Mouse (Mus musculus): ENCODE measurements at regions not wholly inside any gene's neighbourhood (a gene's known extent, or its start where the extent isn't known, plus 50 kb on each side); places are given as distances from the start of the nearest gene placed in this dataset.

GRCm38 (mm10) chr16:23833042-23833423 lies 57.7 kb downstream of the Sst start:
- Histone ChIP-seq H3K4me2 (ENCODE audit: insufficient read depth, low read depth, poor library complexity, severe bottlenecking) (peak overlapping the region; percentile 37; the same call in 1 of the 2 replicates), H3K79me2 (replicated peaks; ENCODE audit: control insufficient read depth, extremely low read depth, insufficient read depth, poor library complexity, severe bottlenecking) (no peaks in the 10 kb centered on the region), H3K27ac (ENCODE audit: insufficient read depth, low read depth) (no peak overlapping the region), H3K27me3 (replicated peaks) (peaks cover 1% of the 10 kb centered on the region), H3K9ac (ENCODE audit: insufficient read depth, low read depth) (no peak overlapping the region), H3K36me3 (replicated peaks in 1 of 2; ENCODE audit: control insufficient read depth in 1 of 2, insufficient read depth in 1 of 2, low read length in 1 of 2) (no peaks in the 10 kb centered on the region), H3K9me3 (replicated peaks; ENCODE audit: low read length) (peaks cover 9% of the 10 kb centered on the region), H3K4me3 (replicated peaks in 1 of 3; ENCODE audit: low read depth in 2 of 3, low read length in 2 of 3, poor library complexity in 1 of 3) (no peak overlapping the region), H3K4me1 (ENCODE audit: control insufficient read depth in 1 of 2, insufficient read depth in 2 of 2) (no peaks in the 10 kb centered on the region; a peak in 1 of 4 replicates)
- in situ Hi-C loops (cut with MboI; ENCODE audit: low pct_ligation_motif_present, low pct_unique_long_range_greater_than_20kb, low sequenced_read_pairs) = no loop called here
- TF ChIP-seq RAD21 (IDR thresholded peaks at IDR 0.05; ENCODE audit: low read depth, low read length) = no peak
- TF ChIP-seq CTCF (conservative IDR thresholded peaks at IDR 0.05 in 1 of 2, IDR thresholded peaks at IDR 0.05 in 1 of 2; ENCODE audit: low read depth in 2 of 2, low read length in 2 of 2) = no peak
- no peak for TF ChIP-seq SIN3A (IDR thresholded peaks at IDR 0.05; ENCODE audit: low read length)
- TF ChIP-seq ZMIZ1 (IDR thresholded peaks at IDR 0.05; ENCODE audit: low read depth, low read length) = no peak
- no peak for TF ChIP-seq NRF1 (IDR thresholded peaks at IDR 0.05; ENCODE audit: low read depth, low read length)
- TF ChIP-seq HCFC1 (IDR thresholded peaks at IDR 0.05; ENCODE audit: low read depth, low read length) = no peak
- TF ChIP-seq ZC3H11A (IDR thresholded peaks at IDR 0.05; ENCODE audit: low read depth, low read length) = no peak
- no peak for TF ChIP-seq POLR2A (IDR thresholded peaks at IDR 0.05; ENCODE audit: low read depth, low read length)
- no peak for TF ChIP-seq EP300 (IDR thresholded peaks at IDR 0.05; ENCODE audit: low read length)
- TF ChIP-seq TBP (conservative IDR thresholded peaks at IDR 0.05; ENCODE audit: low read depth, low read length) = no peak
- TF ChIP-seq MAZ (IDR thresholded peaks at IDR 0.05; ENCODE audit: low read depth, low read length) = no peak
- no peak for TF ChIP-seq CHD2 (IDR thresholded peaks at IDR 0.05; ENCODE audit: low read length)
- no peak for TF ChIP-seq MAFK (IDR thresholded peaks at IDR 0.05; ENCODE audit: insufficient replicate concordance, low read length)
- TF ChIP-seq PAX5 (IDR thresholded peaks at IDR 0.05; ENCODE audit: low read length) = no peak
- TF ChIP-seq GABPA (IDR thresholded peaks at IDR 0.05; ENCODE audit: insufficient replicate concordance, low read depth, low read length) = no peak
- no peak for TF ChIP-seq BHLHE40 (IDR thresholded peaks at IDR 0.05; ENCODE audit: low read depth, low read length)
- no peak for DNase-seq (ENCODE audit: extremely low read depth)
- dilution Hi-C loops (cut with MboI; ENCODE audit: extremely low pct_ligation_motif_present, extremely low pct_unique_long_range_greater_than_20kb, low sequenced_read_pairs) = no loop called here

- in situ Hi-C loops (cut with MboI; ENCODE audit: low pct_ligation_motif_present, low pct_unique_long_range_greater_than_20kb, low sequenced_read_pairs) = no loop called here
- dilution Hi-C loops (cut with MboI; ENCODE audit: extremely low pct_ligation_motif_present, extremely low pct_unique_long_range_greater_than_20kb, low sequenced_read_pairs) = no loop called here
- Histone ChIP-seq H3K4me2 (ENCODE audit: insufficient read depth, low read depth, poor library complexity, severe bottlenecking) (peak overlapping the region; percentile 37; the same call in 1 of the 2 replicates), H3K27ac (ENCODE audit: insufficient read depth, low read depth) (no peak overlapping the region), H3K27me3 (replicated peaks) (peaks cover 1% of the 10 kb centered on the region), H3K36me3 (replicated peaks in 1 of 2; ENCODE audit: control insufficient read depth in 1 of 2, insufficient read depth in 1 of 2, low read length in 1 of 2) (no peaks in the 10 kb centered on the region), H3K4me1 (ENCODE audit: control insufficient read depth in 1 of 2, insufficient read depth in 2 of 2) (no peaks in the 10 kb centered on the region; a peak in 1 of 4 replicates), H3K79me2 (replicated peaks; ENCODE audit: control insufficient read depth, extremely low read depth, insufficient read depth, poor library complexity, severe bottlenecking) (no peaks in the 10 kb centered on the region), H3K9me3 (replicated peaks; ENCODE audit: low read length) (peaks cover 9% of the 10 kb centered on the region), H3K4me3 (replicated peaks in 1 of 3; ENCODE audit: low read depth in 2 of 3, low read length in 2 of 3, poor library complexity in 1 of 3) (no peak overlapping the region), H3K9ac (ENCODE audit: insufficient read depth, low read depth) (no peak overlapping the region)
- TF ChIP-seq BHLHE40 (IDR thresholded peaks at IDR 0.05; ENCODE audit: low read depth, low read length) (no peak), TCF12 (IDR thresholded peaks at IDR 0.05; ENCODE audit: low read depth, low read length) (no peak), NELFE (IDR thresholded peaks at IDR 0.05; ENCODE audit: low read depth, low read length) (no peak), KAT2A (IDR thresholded peaks at IDR 0.05; ENCODE audit: insufficient replicate concordance, low read length) (no peak), ZNF384 (IDR thresholded peaks at IDR 0.05; ENCODE audit: low read depth, low read length) (no peak), RAD21 (IDR thresholded peaks at IDR 0.05; ENCODE audit: low read depth, low read length) (no peak), E2F4 (IDR thresholded peaks at IDR 0.05; ENCODE audit: insufficient replicate concordance, low read depth, low read length) (no peak), ZKSCAN1 (IDR thresholded peaks at IDR 0.05; ENCODE audit: borderline replicate concordance, low read depth, low read length) (no peak), GABPA (IDR thresholded peaks at IDR 0.05; ENCODE audit: insufficient replicate concordance, low read depth, low read length) (no peak), USF2 (conservative IDR thresholded peaks at IDR 0.05; ENCODE audit: low read depth, low read length) (no peak), ZC3H11A (IDR thresholded peaks at IDR 0.05; ENCODE audit: low read depth, low read length) (no peak), POLR2A (IDR thresholded peaks at IDR 0.05; ENCODE audit: low read depth, low read length) (no peak), MAZ (IDR thresholded peaks at IDR 0.05; ENCODE audit: low read depth, low read length) (no peak), IRF4 (IDR thresholded peaks at IDR 0.05; ENCODE audit: low read depth, low read length) (no peak), MXI1 (IDR thresholded peaks at IDR 0.05; ENCODE audit: low read depth, low read length) (no peak), TBP (conservative IDR thresholded peaks at IDR 0.05; ENCODE audit: low read depth, low read length) (no peak), USF1 (IDR thresholded peaks at IDR 0.05; ENCODE audit: low read depth, low read length) (no peak), SMC3 (IDR thresholded peaks at IDR 0.05; ENCODE audit: low read depth, low read length) (no peak)
- no peak for DNase-seq (ENCODE audit: extremely low read depth)
Measured at GRCm38 (mm10) chr16:23832393-23833041, 58.2 kb downstream of the Sst start.
